Mouse (Mus musculus) fat pad, adult 2 months (tissue): ENCODE measurements at regions not wholly inside any gene's neighbourhood (a gene's known extent, or its start where the extent isn't known, plus 50 kb on each side); places are given as distances from the start of the nearest gene placed in this dataset.

Experiments used
- DNase-seq: peaks from one replicate; pipeline ENCODE4 v3.0.0-alpha.2; 2011; ENCODE audit warnings: low read depth, low spot score; ENCODE audit errors: extremely low read depth

GRCm38 (mm10) chr2:84549626-84550025 lies 73.1 kb upstream of the Tfpi start:
- peak; percentile 19 for DNase-seq

- no peak for DNase-seq
These were observed 72.0 kb upstream of the Tfpi start for GRCm38 (mm10) chr2:84548625-84549024.

- no peak for DNase-seq
These were observed 69.1 kb upstream of the Tfpi start for GRCm38 (mm10) chr2:84545676-84546075.

- no peak for DNase-seq
These were observed 68.2 kb upstream of the Tfpi start for GRCm38 (mm10) chr2:84544739-84545138.

GRCm38 (mm10) chr2:84544146-84544545 lies 67.6 kb upstream of the Tfpi start:
- no peak for DNase-seq

GRCm38 (mm10) chr2:84541440-84541839 lies 64.9 kb upstream of the Tfpi start:
- no peak for DNase-seq

GRCm38 (mm10) chr2:84539096-84539495 lies 62.5 kb upstream of the Tfpi start:
- no peak for DNase-seq

GRCm38 (mm10) chr2:84537957-84538356 lies 61.4 kb upstream of the Tfpi start:
- no peak for DNase-seq

GRCm38 (mm10) chr2:84531215-84531614 lies 54.6 kb upstream of the Tfpi start:
- DNase-seq, result no peak

- DNase-seq, result no peak
These were observed 52.5 kb upstream of the Tfpi start for GRCm38 (mm10) chr2:84528847-84529775.
